Mouse (Mus musculus) olfactory bulb, adult 2 months (tissue): Measurements from ENCODE around the gene Pth2.

Source experiments
- CTCF ChIP-seq: fragments of 200-500 bp; IDR thresholded peaks from 2 replicates; pipeline ENCODE4 v1.5.1; 2012; ENCODE audit warnings: low read depth, mild to moderate bottlenecking, low read length, moderate library complexity; ENCODE audit not compliant: insufficient read depth
- POLR2A ChIP-seq: fragments of 200-500 bp; IDR thresholded peaks from 2 replicates; pipeline ENCODE4 v1.6.1; 2012; ENCODE audit warnings: mild to moderate bottlenecking, low read depth, low read length, moderate library complexity; ENCODE audit not compliant: insufficient read depth

DNA sequence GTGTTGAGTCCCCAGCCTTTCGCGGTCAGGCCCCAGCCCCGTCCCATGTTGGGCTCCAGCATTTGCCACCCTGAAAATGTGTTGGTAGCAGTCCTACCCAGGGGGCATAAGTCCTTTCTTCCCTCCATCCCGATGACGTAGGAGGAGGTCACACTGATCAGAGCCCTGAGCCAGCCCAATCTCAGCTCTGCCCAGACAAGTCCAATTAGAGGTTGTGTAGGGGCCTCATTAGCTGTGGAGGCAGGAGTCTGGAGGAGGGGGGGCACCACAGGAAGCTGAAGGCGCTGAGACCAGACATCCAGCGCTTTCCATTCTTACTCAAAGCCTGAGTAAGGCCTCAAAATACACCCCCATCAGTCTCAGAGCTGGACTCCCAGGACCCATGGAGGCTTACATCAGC is 5.1 kb downstream of the Pth2 start:
- TF ChIP-seq CTCF (no peak), POLR2A (no peak)
